Mouse (Mus musculus) heart, postnatal 25 days (tissue): ENCODE results near the gene Pnkd. TPM values are rescaled to one million over a fixed set of nuclear protein-coding genes. Genes with fewer than 3 reads are reported as not detected.

ENCODE experiments used
- DNase-seq: peaks from one replicate; pipeline ENCODE4 v3.0.0; 2022; ENCODE audit warnings: low spot score
- intact Hi-C: fragments of 180-260 bp; cut with DNase I; formaldehyde crosslinking; loops from one replicate; pipeline ENCODE4 v1.15.1; 2025
- total RNA-seq, 2 experiments: library from RNA; stranded (reverse); gene quantifications; 2 replicates each; pipeline ENCODE4 v1.2.3; 2021

Gene Pnkd
- total RNA-seq, 2 experiments from 2014 or later, result 160 to 161 TPM

DNA sequence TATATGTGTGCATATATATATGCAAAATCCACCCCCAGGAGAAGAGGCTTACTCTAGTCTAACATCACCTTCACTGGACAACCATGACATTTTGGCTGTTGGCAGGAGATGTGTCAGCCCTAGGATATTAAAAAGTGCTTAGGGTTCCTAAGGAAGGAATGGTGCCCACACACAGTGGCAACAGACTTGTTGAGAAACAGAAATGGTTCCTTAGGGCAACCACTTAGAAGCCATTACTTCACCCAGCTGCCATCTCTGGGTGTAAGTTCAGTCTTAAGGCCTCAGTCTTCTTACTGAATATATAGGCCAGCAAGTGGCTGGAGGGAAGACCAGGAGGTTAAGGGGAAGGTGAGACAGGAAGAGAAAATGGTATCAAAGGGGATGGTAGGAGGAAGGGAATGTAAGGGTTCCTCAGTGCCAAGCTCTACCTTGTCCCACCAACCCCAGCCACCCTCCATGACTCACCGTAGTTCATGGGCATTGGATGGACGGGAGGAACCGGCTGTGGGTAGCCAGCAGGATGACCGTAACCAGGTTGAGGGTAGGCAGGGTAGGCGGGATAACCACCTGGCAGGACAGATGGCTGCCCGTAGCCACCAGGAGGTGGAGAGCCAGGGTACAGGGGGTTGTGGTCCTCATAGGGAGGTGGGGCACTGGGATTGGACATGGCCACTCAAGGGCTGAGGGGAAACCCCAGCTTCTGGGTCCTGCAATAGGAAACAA lies 10.2 kb downstream of the Pnkd start:
- no peak for DNase-seq
- intact Hi-C loops, result no loop called here

DNA sequence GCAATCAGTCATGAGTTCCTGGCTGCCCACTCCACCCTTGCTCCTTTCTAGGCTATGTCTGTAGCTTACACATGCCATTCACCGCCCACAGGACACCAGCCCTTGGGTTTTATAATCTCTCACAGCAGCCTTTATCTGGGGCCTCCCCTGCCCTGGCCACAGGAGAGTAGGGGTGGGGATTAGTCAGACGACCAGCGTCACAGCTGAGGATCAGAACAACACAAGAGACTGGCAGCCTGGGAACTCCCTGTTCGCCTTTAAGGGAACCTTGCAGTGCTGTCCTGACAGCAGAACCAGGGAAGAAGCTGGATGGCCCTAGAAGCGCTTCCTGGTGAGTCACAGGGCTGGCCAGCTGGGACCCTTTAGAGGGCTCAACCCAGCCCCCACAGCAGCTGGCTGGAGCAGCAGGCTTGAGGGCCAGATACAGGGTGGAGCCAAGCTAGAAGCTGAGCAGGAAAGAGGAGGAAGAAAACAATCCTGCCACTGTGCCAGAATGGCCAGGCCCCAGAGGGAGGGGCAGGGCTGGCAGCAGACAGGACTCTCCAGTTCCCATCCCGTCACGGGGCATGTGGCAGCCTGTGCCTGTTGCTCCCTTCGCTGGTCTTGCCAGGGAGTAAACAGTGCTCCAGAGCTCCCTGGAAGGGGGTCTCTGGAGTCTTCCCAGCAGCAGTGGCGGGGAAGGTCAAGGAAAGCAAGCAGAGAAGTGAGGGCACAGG lies 10.9 kb downstream of the Pnkd start:
- peak; percentile 95 for DNase-seq
- intact Hi-C loops, result no loop called here

DNA sequence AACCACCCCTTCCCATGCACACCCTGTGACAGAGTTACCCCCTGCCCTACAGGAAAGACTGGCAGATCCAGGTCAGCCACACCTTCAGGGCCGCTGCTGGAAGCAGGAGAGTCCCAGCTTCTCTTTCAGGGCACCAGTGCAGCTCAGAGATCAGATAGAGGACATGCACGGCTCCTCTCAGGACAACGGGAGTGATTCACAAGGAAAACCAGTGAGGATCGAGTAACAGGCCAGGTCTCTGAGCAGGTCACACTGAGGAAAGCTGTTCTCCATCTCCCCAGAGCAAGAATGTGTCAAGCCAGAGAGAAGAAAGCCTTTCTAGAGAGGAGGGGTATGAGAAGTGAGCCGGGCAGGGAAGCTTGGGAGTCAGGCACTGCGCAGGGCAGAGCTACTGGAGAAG lies 11.7 kb downstream of the Pnkd start:
- intact Hi-C loops, result no loop called here
- no peak for DNase-seq

DNA sequence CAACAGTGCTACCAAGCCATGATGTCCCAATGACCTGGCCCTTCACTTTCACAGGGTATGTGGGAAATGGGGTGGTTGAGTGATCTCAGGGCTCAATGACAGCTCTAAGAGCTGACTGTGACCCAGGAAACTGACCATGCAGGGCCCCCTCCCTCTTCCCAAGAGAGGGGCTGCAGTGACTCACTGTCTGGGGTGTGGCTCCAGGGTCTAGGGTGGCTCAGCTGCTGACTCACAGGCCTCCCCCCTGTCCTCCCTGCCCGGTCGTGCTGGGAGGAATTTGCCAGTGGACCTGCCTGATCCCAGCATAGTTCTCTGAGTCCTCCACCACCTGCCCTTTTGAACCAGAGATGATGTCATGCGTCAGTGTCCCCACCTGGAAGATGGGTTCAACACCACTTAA lies 12.5 kb downstream of the Pnkd start:
- intact Hi-C loops, result no loop called here
- peak; percentile 66 for DNase-seq

DNA sequence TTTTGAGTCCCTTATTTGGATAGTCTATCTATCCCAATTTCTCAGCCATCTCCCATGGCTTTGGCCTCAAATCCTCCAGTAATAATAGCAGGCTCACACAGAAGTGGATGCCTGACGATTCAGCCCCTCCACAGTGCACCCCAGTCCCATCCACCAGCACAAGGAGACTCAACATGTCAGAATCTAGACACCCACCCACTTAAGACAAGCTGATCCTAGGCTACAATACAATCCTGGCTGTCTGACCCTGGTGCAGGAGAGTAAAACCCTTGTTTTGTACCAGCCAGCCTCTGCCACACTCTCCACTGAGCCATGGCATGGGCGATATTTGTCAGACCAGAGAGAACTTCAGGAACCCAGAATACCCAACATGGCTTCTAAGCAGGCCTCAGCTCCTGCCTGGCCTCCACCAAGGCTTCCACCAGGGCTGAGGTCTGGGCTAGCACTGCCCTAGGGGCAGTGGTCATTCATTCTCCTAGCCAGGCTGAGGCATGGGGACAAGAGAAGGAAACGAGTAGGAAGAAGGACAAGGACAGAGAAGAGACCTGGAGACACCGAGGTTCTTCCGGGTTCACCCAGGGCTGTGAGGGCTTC lies 13.5 kb downstream of the Pnkd start:
- intact Hi-C loops, result no loop called here
- no peak for DNase-seq

DNA sequence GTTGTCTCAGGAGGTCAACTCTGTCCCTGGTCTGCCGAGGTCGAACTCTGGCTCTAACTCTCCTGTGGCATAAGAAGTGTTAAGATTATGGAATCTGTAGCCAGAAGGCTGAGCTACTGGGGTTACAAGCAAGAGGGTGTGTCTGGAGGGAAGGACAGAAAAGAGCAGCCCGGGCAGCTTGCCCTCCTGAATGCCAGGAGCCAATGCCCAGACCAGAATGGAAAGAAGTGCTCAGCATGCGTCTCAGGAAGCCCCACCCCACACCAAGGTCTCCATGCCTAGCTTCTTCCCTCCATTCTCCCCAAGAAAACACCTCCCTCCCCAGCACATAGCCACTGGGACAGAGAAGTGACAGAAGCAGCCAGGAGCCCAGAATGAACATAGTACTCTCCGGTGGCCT lies 14.3 kb downstream of the Pnkd start:
- DNase-seq, result no peak
- intact Hi-C loops, result no loop called here

DNA sequence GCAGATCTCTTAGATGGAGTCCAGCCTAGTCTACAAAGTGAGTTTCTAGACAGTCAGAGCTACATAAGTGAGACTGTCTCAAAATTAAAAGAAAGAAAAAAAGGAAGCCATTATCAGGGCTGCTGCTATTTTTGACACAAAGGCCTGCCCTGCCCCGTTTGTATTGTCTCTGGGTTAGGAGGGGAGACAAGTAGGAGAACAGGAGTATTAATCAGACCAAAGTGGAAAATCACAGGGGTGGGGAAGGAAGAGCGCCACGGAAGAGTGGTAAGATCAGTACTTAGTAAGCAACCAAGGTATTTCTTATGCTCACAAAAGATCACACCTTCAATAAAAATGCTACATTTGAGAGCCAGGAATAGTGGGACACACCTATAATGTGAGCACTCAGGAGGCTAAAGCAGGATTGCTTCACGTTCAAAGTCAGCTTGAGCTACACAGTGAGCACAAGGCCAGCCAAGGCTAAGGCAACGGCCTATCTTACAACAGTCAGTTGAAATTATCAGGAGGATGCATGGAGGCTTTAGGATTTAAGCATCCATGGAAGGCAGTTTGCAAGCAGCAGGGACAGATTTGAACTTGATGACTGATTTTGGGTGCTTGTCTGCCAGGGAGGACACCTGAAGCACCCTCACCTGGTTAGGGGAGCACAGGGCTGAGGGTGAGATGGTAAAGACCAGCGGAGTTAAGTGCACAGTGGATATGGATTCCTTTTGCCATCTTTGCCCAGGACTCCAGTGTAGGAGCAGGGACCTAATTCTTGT lies 15.8 kb downstream of the Pnkd start:
- DNase-seq, result no peak
- intact Hi-C loops, result no loop called here

DNA sequence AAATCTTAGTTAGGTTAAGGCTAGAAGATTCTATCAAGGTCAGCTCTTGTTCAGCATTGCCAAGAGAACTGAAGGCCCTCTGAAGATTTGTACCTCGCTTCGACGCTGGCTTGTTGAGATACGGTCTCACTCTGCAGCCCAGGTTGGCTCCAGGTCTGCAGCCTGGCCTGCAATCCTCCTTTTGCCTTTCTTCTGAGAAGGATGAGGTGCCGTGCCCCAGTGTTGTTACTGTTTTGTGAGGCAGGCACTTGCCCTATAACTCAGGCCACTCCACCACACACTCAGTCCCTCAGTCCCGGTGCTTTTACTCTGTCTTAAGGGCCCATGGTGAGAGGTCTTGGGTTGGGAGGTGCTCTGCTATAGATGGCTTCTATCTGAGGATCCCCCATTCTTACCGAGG lies 17.5 kb downstream of the Pnkd start:
- intact Hi-C loops, result loop anchor here (1.0 kb wide), 1 partner anchor 14 kb away; no protein-coding TSS in a partner anchor
- DNase-seq, result no peak

DNA sequence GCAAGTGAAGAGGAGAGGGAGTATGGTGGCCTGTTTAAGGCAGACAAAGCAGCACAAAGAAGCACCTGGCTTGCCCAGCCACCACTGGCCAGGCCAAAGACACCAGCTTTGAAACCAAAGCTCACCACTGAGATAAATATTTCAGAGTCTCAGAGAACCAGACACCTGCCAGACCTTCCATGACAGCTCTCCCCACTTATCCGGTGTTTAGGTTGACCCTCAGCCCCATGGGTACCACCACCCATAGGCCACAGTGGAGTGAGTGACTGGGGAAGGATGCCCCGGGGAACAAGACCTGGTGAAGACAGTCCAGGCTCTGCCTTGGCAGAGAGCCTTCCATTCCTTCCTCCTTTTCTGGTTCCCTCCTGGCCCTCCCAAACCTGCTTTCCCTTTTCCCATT lies 18.1 kb downstream of the Pnkd start:
- intact Hi-C loops, result loop anchor here (1.0 kb wide), 1 partner anchor 15 kb away; no protein-coding TSS in a partner anchor
- no peak for DNase-seq

DNA sequence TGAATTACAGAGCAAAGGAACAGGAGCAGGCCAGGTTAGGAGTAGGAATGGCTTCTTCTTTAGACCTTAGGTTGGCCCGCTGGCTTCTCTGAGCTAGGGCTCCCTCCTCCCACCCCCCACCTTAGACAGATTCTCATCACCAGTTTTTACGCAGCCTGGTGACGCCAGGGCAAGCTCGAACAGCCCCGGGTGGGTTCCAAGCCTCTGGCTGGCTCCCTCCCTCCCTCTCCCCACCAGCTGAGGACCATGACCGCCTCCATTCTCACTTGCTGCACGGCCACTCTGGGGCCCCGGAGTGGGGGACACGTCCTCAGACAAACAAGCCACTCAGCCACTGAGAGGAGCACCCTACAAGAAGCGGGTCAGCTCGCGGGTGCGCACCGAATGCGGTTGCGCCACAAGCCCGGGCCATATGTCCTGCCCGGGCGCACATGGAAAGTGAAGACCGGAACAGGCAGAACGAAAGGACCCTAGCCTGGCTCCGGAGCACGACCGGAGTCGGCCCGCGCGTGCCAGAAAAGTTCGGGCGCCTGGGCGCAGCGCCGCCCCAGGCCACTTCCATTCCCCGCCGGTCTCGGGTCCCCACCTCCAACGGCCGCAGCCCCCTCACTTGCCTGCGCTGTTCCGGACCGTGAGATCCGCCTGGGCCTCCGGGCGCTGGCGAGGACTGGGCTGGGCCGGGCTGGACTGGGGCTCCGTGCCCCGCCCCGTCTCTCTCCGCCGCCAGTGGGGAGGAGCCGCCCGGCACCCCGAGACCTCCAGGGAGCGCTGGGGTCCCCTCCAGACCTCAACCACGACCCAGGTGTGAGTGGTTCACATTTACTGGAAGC lies 19.0 kb downstream of the Pnkd start:
- DNase-seq, result peak; percentile 83
- intact Hi-C loops, result no loop called here

DNA sequence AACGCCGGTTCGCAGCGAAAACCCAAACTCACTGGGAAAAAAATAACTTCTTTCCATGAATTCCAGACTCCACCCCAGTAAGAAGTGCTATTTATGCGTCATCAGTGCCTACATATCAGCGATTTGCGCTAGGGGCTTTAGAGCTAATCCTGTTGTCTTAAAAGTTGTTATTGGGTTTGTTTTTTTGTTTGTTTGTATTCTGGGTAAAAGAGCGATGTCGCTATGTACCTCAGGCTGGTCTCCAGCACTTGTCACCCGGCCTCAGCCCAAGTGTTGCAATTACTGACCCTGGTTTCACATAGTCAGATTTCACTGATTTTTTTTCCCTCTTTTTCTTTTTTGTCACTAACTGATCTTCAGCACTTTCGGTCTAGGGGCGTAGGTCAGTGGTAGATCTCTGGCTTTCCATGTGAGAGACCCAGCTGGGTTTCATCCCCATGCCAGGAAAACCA lies 19.6 kb downstream of the Pnkd start:
- no peak for DNase-seq
- intact Hi-C loops, result no loop called here

DNA sequence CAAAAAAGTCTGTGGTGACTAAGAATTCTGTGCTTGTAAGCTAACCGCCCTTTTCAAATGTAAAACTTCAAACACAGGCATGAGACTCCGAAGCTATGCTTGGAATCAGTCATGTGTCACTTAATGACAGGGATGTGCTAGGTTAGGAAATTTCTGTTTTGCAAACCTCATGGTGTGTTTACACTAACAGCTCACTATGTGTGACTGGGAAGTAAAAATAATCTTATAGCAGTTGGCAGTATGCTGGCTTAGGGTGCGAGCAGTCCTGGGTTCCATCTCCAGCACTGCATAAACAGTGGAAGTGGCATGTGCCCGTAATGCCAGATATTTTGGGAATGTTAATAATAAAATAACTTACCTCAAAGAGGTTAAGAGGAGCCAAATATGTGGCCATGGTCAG lies 20.2 kb downstream of the Pnkd start:
- intact Hi-C loops, result no loop called here
- no peak for DNase-seq

DNA sequence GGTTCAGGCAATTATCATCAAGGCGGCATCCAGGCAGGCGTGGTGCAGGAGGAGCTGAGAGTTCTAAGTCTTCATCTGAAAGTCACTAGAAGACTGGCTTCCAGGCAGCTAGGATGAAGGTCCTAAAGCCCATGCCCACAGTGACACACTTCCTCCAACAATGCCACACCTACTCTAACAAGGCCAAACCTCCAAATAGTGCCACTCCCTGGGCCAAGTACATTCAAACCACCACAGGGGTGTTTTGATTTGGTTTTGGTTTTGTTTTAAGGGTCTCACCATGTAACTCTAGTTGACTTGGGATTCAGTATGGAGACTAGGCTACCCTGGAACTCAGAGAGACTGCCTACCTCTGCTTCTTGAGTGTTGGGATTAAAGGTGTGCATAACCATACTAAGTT lies 20.8 kb downstream of the Pnkd start, which contains the start of gene Tmbim1:
Gene Tmbim1 (minus strand): TSS at position 101 of the 400 bp plus-strand sequence.
- intact Hi-C loops, result no loop called here
- no peak for DNase-seq

DNA sequence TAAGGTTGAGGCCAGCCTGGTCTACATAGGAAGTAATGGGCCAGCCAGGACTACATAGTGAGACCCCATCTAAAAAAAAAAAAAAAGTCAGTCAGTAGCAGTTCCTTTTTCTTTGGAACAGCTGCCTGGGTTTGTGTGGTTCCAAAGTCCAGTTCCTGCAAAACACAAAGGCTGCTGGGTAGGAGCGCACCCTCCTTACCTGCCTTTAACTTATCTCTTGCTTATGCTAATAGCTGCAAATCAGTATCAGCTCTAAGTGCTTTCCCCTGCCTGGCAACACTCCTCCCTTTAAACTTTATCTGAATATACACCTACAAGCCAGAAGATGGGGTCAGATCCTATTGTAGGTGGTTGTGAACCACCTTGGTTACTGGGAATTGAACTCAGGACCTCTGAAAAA lies 22.4 kb downstream of the Pnkd start:
- intact Hi-C loops, result no loop called here
- DNase-seq, result no peak

DNA sequence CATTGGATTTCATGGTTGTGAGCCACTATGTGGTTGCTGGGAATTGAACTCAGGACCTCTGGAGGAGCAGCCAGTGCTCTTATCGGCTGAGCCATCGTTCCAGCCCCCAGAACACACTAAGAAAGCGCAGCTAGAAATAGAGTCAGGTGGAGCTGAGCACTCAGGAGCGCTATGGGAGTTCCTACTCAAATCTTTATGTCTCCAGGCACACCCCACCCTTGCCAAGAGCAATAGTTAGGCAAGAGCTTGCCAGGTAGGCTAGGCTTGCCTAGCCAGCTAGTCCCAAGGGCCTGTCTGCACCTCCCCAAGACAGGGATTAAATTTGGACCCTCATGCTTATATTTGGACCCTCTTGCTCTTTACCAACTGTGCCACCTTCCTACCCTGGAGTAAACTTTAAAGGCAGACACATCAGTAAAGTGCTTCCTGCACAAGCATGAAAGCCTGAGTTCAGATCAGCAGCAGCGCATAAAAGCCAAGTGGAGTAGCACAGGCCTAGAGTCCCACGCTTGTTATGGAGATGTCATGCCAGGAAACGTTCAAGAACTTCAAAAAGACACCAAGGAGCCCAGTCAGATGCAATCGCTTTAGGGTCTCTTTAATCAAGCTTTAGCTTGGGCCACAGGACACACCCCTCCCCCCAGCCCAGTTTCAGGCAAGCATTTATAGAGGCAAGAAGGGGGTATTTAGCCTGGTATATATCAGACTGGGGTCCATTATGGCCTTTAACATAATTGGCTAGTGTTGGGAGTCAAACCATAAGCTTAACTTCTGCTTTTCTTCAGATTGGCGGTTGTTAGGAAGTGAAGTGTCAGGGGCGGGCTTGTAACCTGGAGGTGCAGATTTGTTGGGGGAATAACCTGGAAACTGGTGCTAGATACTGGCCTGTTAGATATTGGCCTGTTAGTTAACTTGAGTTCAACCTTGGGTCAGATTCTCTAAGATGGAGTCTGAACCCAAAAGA lies 23.6 kb downstream of the Pnkd start:
- DNase-seq, result no peak
- intact Hi-C loops, result no loop called here

DNA sequence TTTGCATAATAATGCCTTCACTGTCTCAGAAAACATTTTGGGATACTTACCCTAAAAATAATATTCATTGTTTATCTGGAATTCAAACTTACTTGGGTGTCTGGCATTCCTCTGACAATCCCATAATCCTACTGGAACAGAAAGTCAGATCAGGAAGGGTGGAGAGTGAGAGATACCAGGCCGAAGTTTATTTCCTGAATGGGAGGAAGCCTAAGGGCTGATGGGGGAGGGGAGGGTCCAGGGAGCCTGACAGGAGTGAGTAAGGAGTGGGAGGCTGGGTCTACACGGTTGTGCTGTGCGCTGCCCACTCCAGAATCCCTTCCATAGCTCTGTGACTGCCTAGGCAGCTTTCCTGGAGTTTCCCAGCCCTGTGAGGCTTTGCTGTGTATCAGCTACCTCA lies 25.0 kb downstream of the Pnkd start:
- intact Hi-C loops, result no loop called here
- no peak for DNase-seq

DNA sequence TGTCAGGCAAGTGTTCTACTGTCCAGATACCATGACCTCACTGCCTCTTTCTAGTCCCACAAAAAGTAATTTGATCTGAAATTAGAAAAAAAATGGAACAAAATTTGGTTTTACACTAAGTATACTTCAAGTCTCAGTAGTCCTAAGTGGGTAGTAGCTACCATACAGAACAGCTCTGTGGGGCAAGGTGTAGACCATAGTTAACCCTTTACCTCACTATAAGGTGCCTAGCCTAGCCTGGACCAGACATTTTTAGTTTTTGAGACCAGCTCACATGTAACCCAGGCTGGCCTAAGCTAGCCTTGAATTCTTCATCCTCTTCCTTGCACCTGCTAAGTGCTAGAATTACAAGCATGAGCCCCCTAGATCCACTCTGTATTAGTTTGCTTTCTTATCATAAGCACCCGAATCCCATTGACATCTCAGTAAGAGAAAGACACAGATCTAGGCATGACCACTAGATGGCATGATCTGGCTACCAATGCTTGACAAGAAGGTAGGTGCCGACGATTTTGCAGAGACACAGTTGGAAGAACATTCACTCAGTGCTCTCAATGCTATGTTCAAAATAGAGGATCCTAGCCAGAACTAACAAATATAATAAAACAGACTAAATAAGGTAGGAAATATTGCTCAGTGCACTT lies 28.4 kb downstream of the Pnkd start:
- intact Hi-C loops, result loop anchor here (1.0 to 2.0 kb wide), 3 partner anchors 50 to 140 kb away; partner anchors contain the start of gene Ctdsp1
- no peak for DNase-seq

DNA sequence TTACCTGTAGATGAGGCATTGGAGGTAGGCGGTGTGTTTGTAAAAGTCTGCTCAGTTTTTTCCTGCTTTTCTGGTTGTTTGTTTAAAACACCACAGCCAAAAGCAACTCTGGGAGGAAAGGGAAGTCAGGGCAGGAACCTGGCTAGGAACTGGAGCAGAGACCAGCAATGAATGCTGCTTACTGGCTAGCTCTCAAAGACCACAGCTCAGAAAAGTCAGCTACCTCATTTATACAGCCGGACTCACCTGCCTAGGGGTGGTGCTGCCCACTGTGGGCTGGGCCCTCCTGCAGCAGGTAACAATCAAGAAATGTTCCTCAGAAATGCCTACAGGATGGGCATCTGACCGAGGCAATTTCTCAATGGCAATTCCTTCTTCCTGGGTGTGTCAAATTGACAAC lies 30.1 kb downstream of the Pnkd start:
- no peak for DNase-seq
- intact Hi-C loops, result no loop called here
